9 mouse cellular contexts compared by ENCODE assay signal in the genomic region with DNA sequence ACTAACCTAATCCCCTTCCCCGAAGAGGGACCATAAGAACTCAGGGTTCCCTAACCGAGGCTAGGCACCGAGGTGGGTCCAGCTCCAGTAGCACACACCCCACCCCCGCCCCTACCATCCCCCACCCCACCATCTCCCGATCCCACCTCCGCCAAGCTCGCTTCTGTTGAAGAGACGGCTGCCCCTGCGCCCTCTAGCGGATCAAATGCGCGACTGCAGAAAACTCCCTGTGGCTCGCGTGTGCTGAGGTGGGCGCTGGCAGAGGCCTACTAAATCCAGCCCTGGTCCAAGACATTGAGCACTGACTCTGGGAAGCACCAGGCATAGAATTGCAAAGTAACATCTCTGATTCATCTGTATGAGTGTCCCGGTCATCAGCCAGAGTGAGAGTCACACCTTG. TPM values are rescaled to one million over a fixed set of nuclear protein-coding genes. Genes with fewer than 3 reads are reported as not detected.
DNase-seq lines count a peak whose midpoint lies in the region; ATAC-seq and TF ChIP-seq lines count a peak whose summit lies in the region.
"Had no signal": no experiment of that assay in that cellular context is flagged by ENCODE, and none has a peak within 500 bp of the region (broad histone marks: within the 10 kb centered on the region; RNA-seq: fewer than 3 reads in every experiment).

No protein-coding gene starts in this region.

- intact Hi-C loops in heart, adult 2 months (cut with DNase I), result loop anchor here (1.0 to 2.0 kb wide), 2 partner anchors 25 to 97 kb away; no protein-coding TSS in a partner anchor
- intact Hi-C loops in left cerebral cortex, postnatal 36 days (cut with DNase I), result loop anchor here (1.0 kb wide), 1 partner anchor 97 kb away; no protein-coding TSS in a partner anchor

- H3K9me3 ChIP-seq in heart, embryonic 11.5 days (replicated peaks; ENCODE audit: control insufficient read depth, low read length), result no peaks in the 10 kb centered on the region
- H3K9me3 ChIP-seq in heart, embryonic 16.5 days (replicated peaks; ENCODE audit: control insufficient read depth, low read length), result no peaks in the 10 kb centered on the region
- no peaks in the 10 kb centered on the region for H3K9me3 ChIP-seq in midbrain, embryonic 16.5 days (replicated peaks; ENCODE audit: control insufficient read depth, low read length, poor library complexity, severe bottlenecking)
- no peaks in the 10 kb centered on the region for H3K9me3 ChIP-seq in stomach, postnatal 0 days (ENCODE audit: control insufficient read depth, low read length)
- H3K9me3 ChIP-seq: liver, embryonic 13.5 days had no signal

- no peak overlapping the region for H3K4me3 ChIP-seq in heart, adult 2 months
- H3K4me3 ChIP-seq in heart, embryonic 11.5 days (ENCODE audit: low read depth, low read length), result no peak overlapping the region
- no peak overlapping the region for H3K4me3 ChIP-seq in heart, embryonic 16.5 days (ENCODE audit: low read length)
- H3K4me3 ChIP-seq in midbrain, embryonic 16.5 days (ENCODE audit: low read depth, low read length), result 0 out of 2 replicates have a peak overlapping the region, but pooled peaks have one; percentile 6
- H3K4me3 ChIP-seq in stomach, postnatal 0 days (ENCODE audit: low read depth, low read length), result no peak overlapping the region
- H3K4me3 ChIP-seq: liver, embryonic 13.5 days had no signal

- no peak overlapping the region for H3K4me2 ChIP-seq in heart, embryonic 11.5 days
- peak overlapping the region; percentile 30 for H3K4me2 ChIP-seq in heart, embryonic 16.5 days (ENCODE audit: low read depth, low read length)
- peak overlapping the region; percentile 87 for H3K4me2 ChIP-seq in midbrain, embryonic 16.5 days (ENCODE audit: low read length)
- no peak overlapping the region for H3K4me2 ChIP-seq in stomach, postnatal 0 days (replicated peaks; ENCODE audit: low read depth)
- H3K4me2 ChIP-seq: liver, embryonic 13.5 days had no signal

- no peak overlapping the region for H3K9ac ChIP-seq in heart, adult 2 months (ENCODE audit: low read depth, low read length)
- H3K9ac ChIP-seq in heart, embryonic 11.5 days (ENCODE audit: low read depth, low read length), result no peak overlapping the region
- H3K9ac ChIP-seq in heart, embryonic 16.5 days (ENCODE audit: low read length), result peak overlapping the region; percentile 38; the same call in 1 of the 2 replicates
- no peak overlapping the region for H3K9ac ChIP-seq in midbrain, embryonic 16.5 days (ENCODE audit: low read depth, low read length)
- no peak overlapping the region for H3K9ac ChIP-seq in stomach, postnatal 0 days (ENCODE audit: low read length)
- H3K9ac ChIP-seq: liver, embryonic 13.5 days had no signal

- H3K27ac ChIP-seq in heart, adult 2 months, result no peak overlapping the region
- H3K27ac ChIP-seq in heart, embryonic 11.5 days (ENCODE audit: low read depth, low read length), result no peak overlapping the region
- no peak overlapping the region for H3K27ac ChIP-seq in heart, embryonic 16.5 days (ENCODE audit: low read length)
- H3K27ac ChIP-seq in midbrain, embryonic 16.5 days (ENCODE audit: low read length), result no peak overlapping the region
- no peak overlapping the region for H3K27ac ChIP-seq in stomach, postnatal 0 days (replicated peaks)
- H3K27ac ChIP-seq: liver, embryonic 13.5 days had no signal

- peak; percentile 79 for TF ChIP-seq CTCF in heart, adult 2 months (IDR thresholded peaks at IDR 0.05)
- peak; percentile 80 for TF ChIP-seq CTCF in stomach, postnatal 0 days (IDR thresholded peaks at IDR 0.05; ENCODE audit: low read depth)

- no peak for ATAC-seq in heart, embryonic 11.5 days (replicated peaks; ENCODE audit: insufficient number of reproducible peaks, low FRiP score, low TSS enrichment)
- ATAC-seq in heart, embryonic 16.5 days (replicated peaks; ENCODE audit: extremely low read depth, insufficient read depth, low FRiP score), result no peak
- ATAC-seq in midbrain, embryonic 16.5 days, result no peak
- ATAC-seq in stomach, postnatal 0 days (ENCODE audit: low FRiP score, low TSS enrichment), result no peak

- WGBS in heart, adult 2 months, result 4% methylated on average over 16 of the region's 16 CpGs
- WGBS in heart, embryonic 11.5 days (ENCODE audit: insufficient replicate concordance), result 1% methylated on average over 16 of the region's 16 CpGs
- WGBS in heart, embryonic 16.5 days, result 4% methylated on average over 16 of the region's 16 CpGs
- WGBS in midbrain, embryonic 16.5 days, result 2% methylated on average over 16 of the region's 16 CpGs
- 5% methylated on average over 15 of the region's 16 CpGs for WGBS in stomach, postnatal 0 days

- no peak for TF ChIP-seq EP300 in heart, adult 2 months (IDR thresholded peaks at IDR 0.05; ENCODE audit: insufficient read depth, low read depth, low read length)
- TF ChIP-seq EP300 in stomach, postnatal 0 days (optimal IDR thresholded peaks at IDR 0.05), result no peak

- H3K27me3 ChIP-seq in heart, adult 2 months (ENCODE audit: control insufficient read depth, insufficient read depth, low read length), result peaks cover 26% of the 10 kb centered on the region
- peaks cover 67% of the 10 kb centered on the region for H3K27me3 ChIP-seq in heart, embryonic 11.5 days (ENCODE audit: control insufficient read depth, insufficient read depth, low read length)
- peaks cover 66% of the 10 kb centered on the region for H3K27me3 ChIP-seq in heart, embryonic 16.5 days (ENCODE audit: control insufficient read depth, insufficient read depth, low read length)
- H3K27me3 ChIP-seq in midbrain, embryonic 16.5 days (ENCODE audit: control insufficient read depth, insufficient read depth, low read depth, low read length), result peaks cover 5% of the 10 kb centered on the region
- H3K27me3 ChIP-seq in stomach, postnatal 0 days (ENCODE audit: control insufficient read depth, insufficient read depth, low read length), result peaks cover 16% of the 10 kb centered on the region

- peak; percentile 61 to 70 for DNase-seq in heart, adult 2 months
- peak; percentile 58 for DNase-seq in adrenal gland, adult 2 months
- DNase-seq in embryo, embryonic 11.5 days (ENCODE audit: low read depth, low spot score), result peak; percentile 46
- peak; percentile 64 to 74 for DNase-seq in left cerebral cortex, postnatal 36 days (ENCODE audit: low spot score in 2 of 2)
- DNase-seq in stomach, postnatal 0 days (ENCODE audit: low spot score), result peak; percentile 69
- DNase-seq: liver, embryonic 13.5 days had no signal

- no peaks in the 10 kb centered on the region; the same call in 1 of the 2 replicates for H3K4me1 ChIP-seq in heart, adult 2 months (ENCODE audit: control insufficient read depth, insufficient read depth, low read length)
- H3K4me1 ChIP-seq in heart, embryonic 11.5 days (ENCODE audit: control insufficient read depth, insufficient read depth, low read length), result peaks cover 9% of the 10 kb centered on the region
- peaks cover 29% of the 10 kb centered on the region for H3K4me1 ChIP-seq in heart, embryonic 16.5 days (ENCODE audit: control insufficient read depth, insufficient read depth, low read length)
- H3K4me1 ChIP-seq in midbrain, embryonic 16.5 days (ENCODE audit: control insufficient read depth, insufficient read depth, low read length), result peaks cover 28% of the 10 kb centered on the region
- H3K4me1 ChIP-seq in stomach, postnatal 0 days (replicated peaks; ENCODE audit: control insufficient read depth, insufficient read depth), result no peaks in the 10 kb centered on the region
- H3K4me1 ChIP-seq: liver, embryonic 13.5 days had no signal

- no peaks in the 10 kb centered on the region for H3K79me2 ChIP-seq in heart, adult 2 months (replicated peaks; ENCODE audit: control insufficient read depth, insufficient read depth, low read length)

- no peaks in the 10 kb centered on the region for H3K36me3 ChIP-seq in heart, adult 2 months (ENCODE audit: control insufficient read depth, insufficient read depth, low read length)
- H3K36me3 ChIP-seq in heart, embryonic 11.5 days (ENCODE audit: control insufficient read depth, insufficient read depth, low read length), result no peaks in the 10 kb centered on the region
- H3K36me3 ChIP-seq in heart, embryonic 16.5 days (ENCODE audit: control insufficient read depth, insufficient read depth), result no peaks in the 10 kb centered on the region
- H3K36me3 ChIP-seq in midbrain, embryonic 16.5 days (ENCODE audit: control insufficient read depth, insufficient read depth, low read length), result no peaks in the 10 kb centered on the region
- H3K36me3 ChIP-seq in stomach, postnatal 0 days (ENCODE audit: control insufficient read depth, insufficient read depth, low read length), result no peaks in the 10 kb centered on the region
- H3K36me3 ChIP-seq: liver, embryonic 13.5 days had no signal

- no peak for TF ChIP-seq POLR2A in heart, adult 2 months (IDR thresholded peaks at IDR 0.05; ENCODE audit: insufficient read depth, low read depth, low read length)

RNA-seq across cellular contexts. Expression of gene Elfn2, which starts 1.5 kb away (rescaled TPM):
- 1 to 10 TPM; 1.3 to 3.4 TPM for total RNA-seq in heart, adult 2 months (2021)
- polyA plus RNA-seq in heart, adult 2 months (2012; rRNA removed), result 0.16 and 0.35 TPM in 2 replicates
- not detected in 2 replicates for polyA plus RNA-seq in heart, embryonic 11.5 days (2014; fragmentation: Nextera tagmentation; extraction: Ambion mirVana)
- total RNA-seq in adrenal gland, adult 2 months (2021), result 1 to 10 TPM; 3.2 to 3.6 TPM
- polyA plus RNA-seq in adrenal gland, adult 2 months (2012; rRNA removed), result 1.7 and 2.3 TPM in 2 replicates
- polyA plus RNA-seq in heart, embryonic 16.5 days (2015; fragmentation: Nextera tagmentation; extraction: Ambion mirVana), result 0.16 and 0.55 TPM in 2 replicates
- total RNA-seq in left cerebral cortex, postnatal 36 days (2021), result 100 to 1,000 TPM; 130 to 159 TPM
- polyA plus RNA-seq in midbrain, embryonic 16.5 days (2015; fragmentation: Nextera tagmentation; extraction: Ambion mirVana), result 9.6 and 12.6 TPM in 2 replicates
- 0.06 and 0.11 TPM in 2 replicates for polyA plus RNA-seq in stomach, postnatal 0 days (2015; fragmentation: Nextera tagmentation; extraction: Ambion mirVana)

RNA-seq across cellular contexts. Expression of gene Mfng, which starts 53.2 kb away (rescaled TPM):
- 10 to 100 TPM; 11.1 to 11.6 TPM for total RNA-seq in heart, adult 2 months (2021)
- 15.0 and 19.1 TPM in 2 replicates for polyA plus RNA-seq in heart, adult 2 months (2012; rRNA removed)
- polyA plus RNA-seq in heart, embryonic 11.5 days (2014; fragmentation: Nextera tagmentation; extraction: Ambion mirVana), result 3.0 and 3.7 TPM in 2 replicates
- total RNA-seq in adrenal gland, adult 2 months (2021), result 10 to 100 TPM in 1 of 2 experiments, 1 to 10 TPM in 1; 8.7 to 18.1 TPM
- 46.7 and 61.0 TPM in 2 replicates for polyA plus RNA-seq in adrenal gland, adult 2 months (2012; rRNA removed)
- polyA plus RNA-seq in heart, embryonic 16.5 days (2015; fragmentation: Nextera tagmentation; extraction: Ambion mirVana), result 19.6 and 19.8 TPM in 2 replicates
- total RNA-seq in left cerebral cortex, postnatal 36 days (2021), result 1 to 10 TPM; 4.9 to 6.0 TPM
- 13.5 and 19.7 TPM in 2 replicates for polyA plus RNA-seq in midbrain, embryonic 16.5 days (2015; fragmentation: Nextera tagmentation; extraction: Ambion mirVana)
- 5.6 and 7.2 TPM in 2 replicates for polyA plus RNA-seq in stomach, postnatal 0 days (2015; fragmentation: Nextera tagmentation; extraction: Ambion mirVana)

Comparison
In these comparisons a context has a peak if more than half of its experiments do, and no peak if none do; other contexts are left out.
1. H3K4me2 ChIP-seq: peak in heart, embryonic 16.5 days (single experiment) and midbrain, embryonic 16.5 days (single experiment); none in heart, embryonic 11.5 days (single experiment) and stomach, postnatal 0 days (single experiment).
2. Peak in every context shown above with its lines, with median percentiles within 50 percentile points of each other: DNase-seq.